Mouse (Mus musculus): Measurements from ENCODE around the gene Il17a. TPM values are rescaled to one million over a fixed set of nuclear protein-coding genes. Genes with fewer than 3 reads are reported as not detected.

Il17a gene
- polyA plus RNA-seq (2014; fragmentation: Nextera tagmentation; extraction: Ambion mirVana), result not detected in 2 replicates

GRCm38 (mm10) chr1:20730903-20731302 is at the start of gene Il17a:
Gene Il17a (plus strand): TSS chr1:20730905.
- Histone ChIP-seq H3K4me2 (ENCODE audit: low read depth, low read length) (no peak within 1 kb of the TSS), H3K9ac (replicated peaks; ENCODE audit: low read length) (no peak within 1 kb of the TSS), H3K27me3 (ENCODE audit: control insufficient read depth, insufficient read depth, low read length) (no peaks in the 10 kb centered on the region), H3K27ac (replicated peaks; ENCODE audit: low read depth, low read length) (no peak within 1 kb of the TSS), H3K9me3 (replicated peaks; ENCODE audit: control insufficient read depth, low read length) (no peaks in the 10 kb centered on the region), H3K4me3 (ENCODE audit: low read depth, low read length) (no peak within 1 kb of the TSS), H3K4me1 (ENCODE audit: control insufficient read depth, insufficient read depth, low read length) (no peaks in the 10 kb centered on the region), H3K36me3 (replicated peaks; ENCODE audit: control insufficient read depth, insufficient read depth, low read depth, low read length) (no peaks in the 10 kb centered on the region)
- no peak for DNase-seq (ENCODE audit: low spot score)
- no peak for ATAC-seq (replicated peaks; ENCODE audit: insufficient number of reproducible peaks, low FRiP score, low TSS enrichment, low read depth)
- WGBS, result 94% methylated on average over 10 of the region's 10 CpGs

- no peaks in the 10 kb centered on the region for H3K9me3 ChIP-seq (replicated peaks; ENCODE audit: control insufficient read depth, low read length)
- no peak overlapping the region for H3K4me3 ChIP-seq (ENCODE audit: low read depth, low read length)
These were observed 47.9 kb upstream of the Il17a start for GRCm38 (mm10) chr1:20682849-20683248.

GRCm38 (mm10) chr1:20683386-20683785 is 47.3 kb upstream of the Il17a start:
- H3K9ac ChIP-seq (replicated peaks; ENCODE audit: low read length), result no peak overlapping the region
- H3K4me2 ChIP-seq (ENCODE audit: low read depth, low read length), result no peak overlapping the region
- H3K27me3 ChIP-seq (ENCODE audit: control insufficient read depth, insufficient read depth, low read length), result no peaks in the 10 kb centered on the region
- DNase-seq (ENCODE audit: low spot score) (no peak), ATAC-seq (replicated peaks; ENCODE audit: insufficient number of reproducible peaks, low FRiP score, low TSS enrichment, low read depth) (no peak)
- H3K4me3 ChIP-seq (ENCODE audit: low read depth, low read length), result no peak overlapping the region
- no peak overlapping the region for H3K27ac ChIP-seq (replicated peaks; ENCODE audit: low read depth, low read length)
- no peaks in the 10 kb centered on the region for H3K9me3 ChIP-seq (replicated peaks; ENCODE audit: control insufficient read depth, low read length)
- H3K4me1 ChIP-seq (ENCODE audit: control insufficient read depth, insufficient read depth, low read length), result no peaks in the 10 kb centered on the region
- H3K36me3 ChIP-seq (replicated peaks; ENCODE audit: control insufficient read depth, insufficient read depth, low read depth, low read length), result no peaks in the 10 kb centered on the region
- WGBS, result 88% methylated on average over 5 of the region's 5 CpGs

More at GRCm38 (mm10) chr1:20682849-20683248, 47.9 kb upstream of the Il17a start:
- H3K36me3 ChIP-seq (replicated peaks; ENCODE audit: control insufficient read depth, insufficient read depth, low read depth, low read length), result no peaks in the 10 kb centered on the region
- H3K27me3 ChIP-seq (ENCODE audit: control insufficient read depth, insufficient read depth, low read length), result no peaks in the 10 kb centered on the region
- H3K4me1 ChIP-seq (ENCODE audit: control insufficient read depth, insufficient read depth, low read length), result no peaks in the 10 kb centered on the region
- H3K27ac ChIP-seq (replicated peaks; ENCODE audit: low read depth, low read length), result no peak overlapping the region
- no peak overlapping the region for H3K4me2 ChIP-seq (ENCODE audit: low read depth, low read length)
- H3K9ac ChIP-seq (replicated peaks; ENCODE audit: low read length), result no peak overlapping the region
- no peak for ATAC-seq (replicated peaks; ENCODE audit: insufficient number of reproducible peaks, low FRiP score, low TSS enrichment, low read depth)
- no peak for DNase-seq (ENCODE audit: low spot score)

- ATAC-seq (replicated peaks; ENCODE audit: insufficient number of reproducible peaks, low FRiP score, low TSS enrichment, low read depth) (no peak), DNase-seq (ENCODE audit: low spot score) (no peak)
- Histone ChIP-seq H3K36me3 (replicated peaks; ENCODE audit: control insufficient read depth, insufficient read depth, low read depth, low read length) (no peaks in the 10 kb centered on the region), H3K4me2 (ENCODE audit: low read depth, low read length) (no peak overlapping the region), H3K27ac (replicated peaks; ENCODE audit: low read depth, low read length) (no peak overlapping the region), H3K9ac (replicated peaks; ENCODE audit: low read length) (no peak overlapping the region), H3K4me3 (ENCODE audit: low read depth, low read length) (no peak overlapping the region), H3K9me3 (replicated peaks; ENCODE audit: control insufficient read depth, low read length) (no peaks in the 10 kb centered on the region), H3K4me1 (ENCODE audit: control insufficient read depth, insufficient read depth, low read length) (no peaks in the 10 kb centered on the region), H3K27me3 (ENCODE audit: control insufficient read depth, insufficient read depth, low read length) (no peaks in the 10 kb centered on the region)
- WGBS, result 77% methylated on average over 3 of the region's 3 CpGs
These were observed 46.9 kb upstream of the Il17a start for GRCm38 (mm10) chr1:20683853-20684252.

- no peaks in the 10 kb centered on the region for H3K36me3 ChIP-seq (replicated peaks; ENCODE audit: control insufficient read depth, insufficient read depth, low read depth, low read length)
- H3K4me3 ChIP-seq (ENCODE audit: low read depth, low read length), result no peak overlapping the region
- 87% methylated on average over 3 of the region's 3 CpGs for WGBS
These were observed 46.3 kb upstream of the Il17a start for GRCm38 (mm10) chr1:20684403-20684802.

GRCm38 (mm10) chr1:20685393-20685792 is 45.3 kb upstream of the Il17a start:
- Histone ChIP-seq H3K27me3 (ENCODE audit: control insufficient read depth, insufficient read depth, low read length) (no peaks in the 10 kb centered on the region), H3K27ac (replicated peaks; ENCODE audit: low read depth, low read length) (no peak overlapping the region), H3K4me1 (ENCODE audit: control insufficient read depth, insufficient read depth, low read length) (no peaks in the 10 kb centered on the region), H3K36me3 (replicated peaks; ENCODE audit: control insufficient read depth, insufficient read depth, low read depth, low read length) (no peaks in the 10 kb centered on the region), H3K4me2 (ENCODE audit: low read depth, low read length) (no peak overlapping the region), H3K9me3 (replicated peaks; ENCODE audit: control insufficient read depth, low read length) (no peaks in the 10 kb centered on the region), H3K9ac (replicated peaks; ENCODE audit: low read length) (no peak overlapping the region), H3K4me3 (ENCODE audit: low read depth, low read length) (no peak overlapping the region)
- DNase-seq (ENCODE audit: low spot score) (no peak), ATAC-seq (replicated peaks; ENCODE audit: insufficient number of reproducible peaks, low FRiP score, low TSS enrichment, low read depth) (no peak)
- 88% methylated on average over 2 of the region's 2 CpGs for WGBS

More at GRCm38 (mm10) chr1:20684403-20684802, 46.3 kb upstream of the Il17a start:
- no peak for ATAC-seq (replicated peaks; ENCODE audit: insufficient number of reproducible peaks, low FRiP score, low TSS enrichment, low read depth)
- no peak overlapping the region for H3K4me2 ChIP-seq (ENCODE audit: low read depth, low read length)
- no peak overlapping the region for H3K9ac ChIP-seq (replicated peaks; ENCODE audit: low read length)
- H3K4me1 ChIP-seq (ENCODE audit: control insufficient read depth, insufficient read depth, low read length), result no peaks in the 10 kb centered on the region
- no peak for DNase-seq (ENCODE audit: low spot score)
- H3K9me3 ChIP-seq (replicated peaks; ENCODE audit: control insufficient read depth, low read length), result no peaks in the 10 kb centered on the region
- no peaks in the 10 kb centered on the region for H3K27me3 ChIP-seq (ENCODE audit: control insufficient read depth, insufficient read depth, low read length)
- H3K27ac ChIP-seq (replicated peaks; ENCODE audit: low read depth, low read length), result no peak overlapping the region

GRCm38 (mm10) chr1:20685907-20686306 is 44.8 kb upstream of the Il17a start:
- H3K4me3 ChIP-seq (ENCODE audit: low read depth, low read length), result no peak overlapping the region
- no peaks in the 10 kb centered on the region for H3K27me3 ChIP-seq (ENCODE audit: control insufficient read depth, insufficient read depth, low read length)
- no peaks in the 10 kb centered on the region for H3K9me3 ChIP-seq (replicated peaks; ENCODE audit: control insufficient read depth, low read length)
- no peak for DNase-seq (ENCODE audit: low spot score)
- no peaks in the 10 kb centered on the region for H3K4me1 ChIP-seq (ENCODE audit: control insufficient read depth, insufficient read depth, low read length)
- H3K4me2 ChIP-seq (ENCODE audit: low read depth, low read length), result no peak overlapping the region
- ATAC-seq (replicated peaks; ENCODE audit: insufficient number of reproducible peaks, low FRiP score, low TSS enrichment, low read depth), result no peak
- H3K36me3 ChIP-seq (replicated peaks; ENCODE audit: control insufficient read depth, insufficient read depth, low read depth, low read length), result no peaks in the 10 kb centered on the region
- H3K9ac ChIP-seq (replicated peaks; ENCODE audit: low read length), result no peak overlapping the region
- WGBS, result 89% methylated on average over 4 of the region's 4 CpGs
- H3K27ac ChIP-seq (replicated peaks; ENCODE audit: low read depth, low read length), result no peak overlapping the region

- DNase-seq (ENCODE audit: low spot score) (no peak), ATAC-seq (replicated peaks; ENCODE audit: insufficient number of reproducible peaks, low FRiP score, low TSS enrichment, low read depth) (no peak)
- H3K4me3 ChIP-seq (ENCODE audit: low read depth, low read length), result no peak overlapping the region
- H3K9me3 ChIP-seq (replicated peaks; ENCODE audit: control insufficient read depth, low read length), result no peaks in the 10 kb centered on the region
- no peaks in the 10 kb centered on the region for H3K4me1 ChIP-seq (ENCODE audit: control insufficient read depth, insufficient read depth, low read length)
- H3K9ac ChIP-seq (replicated peaks; ENCODE audit: low read length), result no peak overlapping the region
- H3K27me3 ChIP-seq (ENCODE audit: control insufficient read depth, insufficient read depth, low read length), result no peaks in the 10 kb centered on the region
- no peaks in the 10 kb centered on the region for H3K36me3 ChIP-seq (replicated peaks; ENCODE audit: control insufficient read depth, insufficient read depth, low read depth, low read length)
- WGBS, result 89% methylated on average over 8 of the region's 8 CpGs
- no peak overlapping the region for H3K27ac ChIP-seq (replicated peaks; ENCODE audit: low read depth, low read length)
- H3K4me2 ChIP-seq (ENCODE audit: low read depth, low read length), result no peak overlapping the region
These were observed 39.4 kb upstream of the Il17a start for GRCm38 (mm10) chr1:20691336-20691735.

Data from embryonic facial prominence, embryonic 11.5 days (tissue).